Mouse (Mus musculus) erythroblast, embryonic 14.5 days (primary cell): ENCODE data around the gene Casp7. TPM values are rescaled to one million over a fixed set of nuclear protein-coding genes. Genes with fewer than 3 reads are reported as not detected.

ENCODE experiments used
- H3K27me3 ChIP-seq: 2 replicates; pipeline ENCODE4 v1.6.1; 2012; ENCODE audit warnings: inconsistent platforms; ENCODE audit not compliant: control insufficient read depth
- H3K36me3 ChIP-seq: 2 replicates; pipeline ENCODE4 v1.6.1; 2012; ENCODE audit warnings: mild to moderate bottlenecking, inconsistent platforms; ENCODE audit not compliant: control insufficient read depth
- H3K4me1 ChIP-seq: 2 replicates; pipeline ENCODE4 v1.6.1; 2012; ENCODE audit warnings: inconsistent platforms; ENCODE audit not compliant: control insufficient read depth
- H3K4me3 ChIP-seq: replicated peaks from 2 replicates; pipeline ENCODE3; 2012; ENCODE audit warnings: moderate library complexity, mild to moderate bottlenecking, inconsistent platforms
- H3K9me3 ChIP-seq: 2 replicates; pipeline ENCODE4 v1.6.1; 2012; ENCODE audit warnings: low read length, inconsistent platforms, mixed read lengths; ENCODE audit not compliant: control insufficient read depth
- GATA1 ChIP-seq: IDR thresholded peaks from 2 replicates; pipeline ENCODE4 v1.6.1; 2012; ENCODE audit warnings: low read length, inconsistent platforms, mixed read lengths
- TAL1 ChIP-seq: IDR thresholded peaks from 3 replicates; pipeline ENCODE4 v1.6.1; 2012; ENCODE audit warnings: low read length, inconsistent platforms, mixed read lengths
- polyA plus RNA-seq: library from polyadenylated mRNA; stranded (reverse); fragments of >175 nt; gene quantifications from 2 replicates; pipeline ENCODE4 v1.2.3, GENCODE M21; 2012

The Casp7 gene
- polyA plus RNA-seq, 1 experiment, result 0.47 TPM

DNA sequence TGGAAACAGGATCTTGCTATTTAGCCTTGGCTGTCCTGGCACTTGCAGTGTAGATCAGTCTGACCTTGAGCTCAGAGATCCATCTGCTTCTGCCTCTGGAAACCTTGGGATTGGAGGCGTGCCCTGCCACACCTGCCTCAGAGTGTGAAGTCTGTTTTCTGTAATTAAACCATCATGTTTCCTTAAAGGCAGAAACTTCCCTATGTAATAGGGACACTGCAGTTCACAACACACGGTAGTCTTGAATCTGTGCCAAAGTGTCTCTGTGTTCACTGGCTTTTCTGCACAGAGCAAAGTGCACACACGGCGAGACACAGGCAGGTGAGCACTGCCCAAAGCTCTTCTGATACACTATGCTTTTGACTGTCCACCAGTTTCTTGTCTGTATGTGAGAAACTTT is 21.5 kb downstream of the Casp7 start:
- H3K9me3 ChIP-seq, result no peaks in the 10 kb centered on the region
- TF ChIP-seq TAL1, result no peak
- TF ChIP-seq GATA1, result no peak

DNA sequence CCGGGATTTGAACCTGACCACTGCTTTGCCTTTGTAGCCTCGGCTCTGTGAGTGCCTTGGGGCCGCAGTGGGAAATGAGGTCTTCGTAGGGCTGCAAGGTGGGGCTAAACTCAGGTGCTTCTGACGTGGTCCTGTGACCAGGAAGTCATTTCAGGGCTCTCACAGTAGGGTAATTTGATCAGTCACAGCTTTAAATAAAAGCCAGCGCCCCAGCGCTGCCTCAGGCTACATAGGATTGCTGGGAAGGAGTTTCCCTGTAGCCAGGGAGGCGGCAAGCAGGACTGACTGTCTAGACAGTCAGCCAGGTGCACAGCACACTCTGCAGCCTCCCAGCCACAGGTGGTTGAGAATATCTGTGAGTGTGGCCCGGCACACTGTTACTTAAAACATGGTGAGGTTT is 22.5 kb downstream of the Casp7 start:
- Histone ChIP-seq H3K9me3 (no peaks in the 10 kb centered on the region), H3K36me3 (peaks cover 15% of the 10 kb centered on the region), H3K4me3 (no peak overlapping the region), H3K4me1 (no peaks in the 10 kb centered on the region; the same call in 1 of the 2 replicates), H3K27me3 (no peaks in the 10 kb centered on the region)
- no peak for TF ChIP-seq TAL1
- TF ChIP-seq GATA1, result no peak

More for the DNA sequence above, 21.5 kb downstream of the Casp7 start:
- H3K4me1 ChIP-seq, result no peaks in the 10 kb centered on the region; the same call in 1 of the 2 replicates
- peaks cover 11% of the 10 kb centered on the region for H3K36me3 ChIP-seq
- H3K27me3 ChIP-seq, result no peaks in the 10 kb centered on the region
- H3K4me3 ChIP-seq, result no peak overlapping the region

DNA sequence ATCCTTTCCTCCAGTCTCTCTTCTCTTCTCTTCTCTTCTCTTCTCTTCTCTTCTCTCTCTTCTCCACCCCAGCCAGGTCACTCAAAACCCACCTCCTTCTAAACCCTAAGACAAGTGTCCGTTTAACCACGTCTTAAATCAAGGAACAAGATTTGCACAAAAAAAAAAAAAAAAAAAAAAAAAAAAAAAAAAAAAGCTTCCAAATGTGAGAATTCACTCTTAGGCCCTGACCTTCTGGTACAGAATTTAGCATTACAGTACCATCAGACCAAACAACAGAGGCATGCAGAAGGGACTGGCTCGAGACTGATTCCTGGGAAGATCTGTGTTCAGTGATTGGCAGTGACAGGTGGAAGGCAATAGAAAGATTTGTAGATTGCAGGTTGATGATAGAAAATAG is 23.4 kb downstream of the Casp7 start:
- TF ChIP-seq TAL1 (no peak), GATA1 (no peak)
- H3K4me3 ChIP-seq, result no peak overlapping the region

DNA sequence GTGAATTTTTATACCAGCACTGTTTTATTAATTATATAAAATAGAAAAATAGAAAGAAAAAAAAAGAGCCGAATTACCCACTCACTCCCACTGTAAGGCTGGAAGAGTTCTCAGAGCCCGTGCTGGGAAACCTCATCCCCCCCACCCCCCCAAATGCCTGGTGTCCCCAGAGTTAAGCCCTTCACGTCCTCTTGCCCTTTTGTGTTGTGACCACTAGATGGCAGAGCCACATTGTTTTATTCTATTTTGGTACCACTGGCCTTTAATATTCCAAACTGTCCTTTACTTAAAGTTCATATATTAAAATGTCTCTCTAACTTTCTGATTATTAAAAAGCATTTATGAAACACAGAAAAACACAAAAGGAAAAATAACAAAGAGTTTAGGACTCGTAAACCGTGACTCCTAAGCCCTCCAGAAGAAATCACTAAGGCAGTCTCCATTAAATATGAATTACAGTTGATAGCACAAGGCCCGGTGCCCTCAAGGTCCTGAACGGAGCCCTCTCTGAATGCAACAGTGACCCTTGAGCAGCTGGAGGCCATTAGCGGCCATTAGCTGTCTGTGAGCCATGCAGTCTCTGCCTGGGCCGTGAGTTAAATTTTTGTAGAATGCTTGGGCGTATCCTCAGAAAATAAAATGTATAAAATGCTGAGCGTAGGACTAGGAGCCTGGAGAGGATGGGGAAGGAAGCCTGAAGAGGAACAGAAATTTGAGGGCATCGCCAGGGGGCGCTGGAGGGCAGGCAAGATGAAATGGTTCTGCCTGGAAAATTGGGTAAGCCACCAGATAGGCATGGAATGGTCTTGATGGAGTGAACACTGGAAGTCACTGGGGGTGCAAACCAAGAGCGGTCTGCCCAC is 25.8 kb downstream of the Casp7 start:
- Histone ChIP-seq H3K36me3 (peaks cover 18% of the 10 kb centered on the region), H3K9me3 (no peaks in the 10 kb centered on the region), H3K4me1 (no peaks in the 10 kb centered on the region; the same call in 1 of the 2 replicates), H3K4me3 (no peak overlapping the region), H3K27me3 (no peaks in the 10 kb centered on the region)
- no peak for TF ChIP-seq GATA1
- no peak for TF ChIP-seq TAL1

More for the DNA sequence above, 23.4 kb downstream of the Casp7 start:
- Histone ChIP-seq H3K27me3 (no peaks in the 10 kb centered on the region), H3K4me1 (no peaks in the 10 kb centered on the region; the same call in 1 of the 2 replicates), H3K9me3 (no peaks in the 10 kb centered on the region), H3K36me3 (peaks cover 19% of the 10 kb centered on the region)

DNA sequence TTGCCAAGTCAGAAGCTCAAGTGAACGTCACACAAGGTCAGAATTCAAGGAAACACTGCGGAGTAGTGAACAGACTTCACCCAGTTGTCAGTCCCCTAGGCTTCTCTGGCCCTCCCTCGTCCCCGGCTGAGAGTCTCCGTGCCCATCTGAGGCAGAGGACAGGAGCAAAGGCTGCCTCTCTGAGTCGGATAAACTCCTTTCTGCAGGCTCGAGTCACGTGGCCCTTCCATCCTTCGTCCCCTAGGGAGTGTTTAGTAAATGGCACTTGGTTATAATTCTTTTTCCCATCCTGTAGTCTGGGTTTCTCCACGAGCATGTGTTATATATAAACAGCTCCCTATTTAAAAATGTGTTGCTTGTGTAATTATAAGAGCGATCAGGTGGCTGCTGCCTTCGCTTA is 26.4 kb downstream of the Casp7 start:
- no peak overlapping the region for H3K4me3 ChIP-seq
- H3K27me3 ChIP-seq, result no peaks in the 10 kb centered on the region
- TF ChIP-seq TAL1 (no peak), GATA1 (no peak)
- H3K9me3 ChIP-seq, result no peaks in the 10 kb centered on the region
- peaks cover 18% of the 10 kb centered on the region for H3K36me3 ChIP-seq
- no peaks in the 10 kb centered on the region; the same call in 1 of the 2 replicates for H3K4me1 ChIP-seq

DNA sequence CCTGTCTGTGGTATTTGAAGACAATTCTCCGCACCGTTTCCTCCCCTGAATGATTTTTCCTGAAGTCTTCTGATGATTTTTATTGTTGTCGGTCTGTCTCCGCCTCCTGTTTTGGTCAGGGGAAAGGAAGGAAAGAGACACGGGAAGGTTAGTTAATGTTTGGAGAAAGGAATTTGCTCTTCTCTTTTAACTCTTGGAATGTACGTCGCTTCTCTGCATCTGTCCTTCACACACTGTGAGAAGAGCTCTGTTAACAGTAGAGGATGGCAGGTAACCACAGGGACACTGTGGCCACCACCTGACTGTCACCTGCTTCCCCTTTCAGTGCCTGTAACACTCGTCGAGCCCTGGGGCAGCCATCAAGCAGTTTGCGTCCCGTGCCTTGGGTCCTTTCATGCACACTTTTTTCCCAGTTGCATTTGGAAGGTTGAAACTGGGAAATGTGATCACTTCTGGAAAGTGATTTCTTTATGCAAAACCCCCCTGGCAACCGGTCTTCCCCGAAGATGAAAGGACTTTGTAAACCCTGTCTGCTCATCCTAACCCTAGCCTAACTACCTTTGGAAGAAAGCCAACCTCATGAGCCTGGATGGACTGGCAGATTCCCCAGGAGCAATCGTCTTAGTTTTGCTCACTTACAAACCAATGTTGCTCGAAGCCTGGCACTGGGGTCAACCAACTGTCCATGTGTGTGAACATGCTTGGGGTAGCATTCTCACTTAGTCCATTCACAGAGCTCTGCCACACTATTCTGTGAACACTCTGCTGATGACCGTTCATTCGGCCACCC is 27.9 kb downstream of the Casp7 start:
- H3K36me3 ChIP-seq, result peaks cover 18% of the 10 kb centered on the region

DNA sequence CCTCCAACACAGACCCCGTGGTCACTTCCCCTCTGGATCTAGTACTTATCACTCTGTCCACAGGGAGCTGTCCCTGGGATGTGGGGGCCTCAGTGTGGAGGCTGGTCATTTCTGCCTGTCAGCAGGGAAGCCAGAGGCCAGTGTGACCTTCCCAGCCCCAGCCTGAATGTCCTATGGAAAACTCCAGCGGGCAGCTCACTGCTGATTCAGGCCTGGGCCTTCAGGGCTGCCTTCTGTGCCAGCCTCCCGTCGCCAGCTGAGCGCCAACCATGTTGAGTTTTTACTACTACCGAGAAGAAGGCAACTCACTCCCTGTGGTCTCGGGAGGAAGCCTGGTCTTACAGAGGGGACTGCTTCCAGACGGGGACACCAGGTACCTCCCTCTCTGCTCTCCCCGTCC is 28.6 kb downstream of the Casp7 start:
- Histone ChIP-seq H3K27me3 (no peaks in the 10 kb centered on the region), H3K4me3 (no peak overlapping the region), H3K36me3 (peaks cover 18% of the 10 kb centered on the region), H3K4me1 (no peaks in the 10 kb centered on the region; the same call in 1 of the 2 replicates), H3K9me3 (no peaks in the 10 kb centered on the region)
- TF ChIP-seq TAL1 (no peak), GATA1 (no peak)

More for the DNA sequence above, 27.9 kb downstream of the Casp7 start:
- Histone ChIP-seq H3K9me3 (no peaks in the 10 kb centered on the region), H3K27me3 (no peaks in the 10 kb centered on the region), H3K4me3 (no peak overlapping the region), H3K4me1 (no peaks in the 10 kb centered on the region; the same call in 1 of the 2 replicates)
- TF ChIP-seq TAL1 (no peak), GATA1 (no peak)

DNA sequence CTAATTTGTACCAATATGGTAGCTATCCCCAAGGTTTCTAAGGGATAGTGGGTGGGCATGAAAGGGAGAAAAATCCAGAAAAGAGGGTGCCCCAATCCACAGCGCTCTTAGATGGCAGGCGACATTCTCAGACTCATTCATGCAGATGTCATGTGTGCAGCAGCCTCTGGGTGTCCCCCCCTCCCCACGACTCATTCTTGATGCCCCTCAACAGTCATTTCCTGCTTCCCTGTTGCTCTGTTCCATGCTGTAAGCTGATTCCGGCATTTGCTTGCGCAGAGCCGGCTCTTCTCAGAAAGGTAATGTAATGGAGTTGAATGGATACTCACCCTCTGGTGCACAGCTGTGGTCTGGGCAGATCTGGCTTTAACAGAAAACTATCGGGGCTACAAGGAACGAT is 33.4 kb downstream of the Casp7 start:
- TF ChIP-seq TAL1 (no peak), GATA1 (no peak)
- Histone ChIP-seq H3K4me1 (no peaks in the 10 kb centered on the region), H3K27me3 (no peaks in the 10 kb centered on the region), H3K36me3 (peaks cover 31% of the 10 kb centered on the region), H3K9me3 (no peaks in the 10 kb centered on the region), H3K4me3 (no peak overlapping the region)

DNA sequence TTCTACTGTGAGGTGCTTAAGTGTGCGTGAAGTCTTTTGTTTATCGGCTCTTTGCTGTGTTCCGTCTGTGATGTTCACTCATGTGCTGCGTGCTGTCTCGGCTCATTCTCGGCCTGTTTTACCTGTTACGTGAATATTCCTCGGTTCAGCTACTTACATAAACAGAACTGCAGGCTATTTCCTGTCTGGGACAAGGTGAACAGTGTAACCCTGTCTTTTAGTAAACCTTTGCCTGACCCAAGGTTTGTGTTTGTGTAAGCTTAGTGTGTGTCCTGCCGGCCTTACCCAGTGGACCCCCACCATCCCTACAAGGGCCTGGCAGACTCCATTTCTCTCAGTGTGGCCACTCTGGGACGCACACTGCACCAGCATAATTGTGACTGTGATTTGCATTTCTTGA is 35.8 kb downstream of the Casp7 start:
- no peaks in the 10 kb centered on the region for H3K27me3 ChIP-seq
- peaks cover 49% of the 10 kb centered on the region for H3K36me3 ChIP-seq
- H3K4me1 ChIP-seq, result peaks cover 10% of the 10 kb centered on the region
- no peaks in the 10 kb centered on the region for H3K9me3 ChIP-seq
- no peak for TF ChIP-seq GATA1
- no peak for TF ChIP-seq TAL1
- H3K4me3 ChIP-seq, result no peak overlapping the region
